Mouse (Mus musculus) gastrocnemius, postnatal 4 days (tissue): Measurements from ENCODE around the gene Pkhd1. TPM values are rescaled to one million over a fixed set of nuclear protein-coding genes. Genes with fewer than 3 reads are reported as not detected.
"Not testable (repeated sequence)": the region's sequence is repeated elsewhere in the genome, so short reads cannot be mapped to it uniquely, and the experiment has no call there.

Experiments used
- DNase-seq, 2 experiments: peaks; one replicate each; pipeline ENCODE4 v3.0.0; 2021 to 2022; ENCODE audit warnings: low spot score in 2 of 2, mixed read lengths in 2 of 2
- total RNA-seq, 2 experiments: library from RNA; stranded (reverse); gene quantifications; 2 replicates each; pipeline ENCODE4 v1.2.3; 2021

Pkhd1 gene
- total RNA-seq, 2 experiments from 2014 or later, result 1.0 to 1.3 TPM

DNA sequence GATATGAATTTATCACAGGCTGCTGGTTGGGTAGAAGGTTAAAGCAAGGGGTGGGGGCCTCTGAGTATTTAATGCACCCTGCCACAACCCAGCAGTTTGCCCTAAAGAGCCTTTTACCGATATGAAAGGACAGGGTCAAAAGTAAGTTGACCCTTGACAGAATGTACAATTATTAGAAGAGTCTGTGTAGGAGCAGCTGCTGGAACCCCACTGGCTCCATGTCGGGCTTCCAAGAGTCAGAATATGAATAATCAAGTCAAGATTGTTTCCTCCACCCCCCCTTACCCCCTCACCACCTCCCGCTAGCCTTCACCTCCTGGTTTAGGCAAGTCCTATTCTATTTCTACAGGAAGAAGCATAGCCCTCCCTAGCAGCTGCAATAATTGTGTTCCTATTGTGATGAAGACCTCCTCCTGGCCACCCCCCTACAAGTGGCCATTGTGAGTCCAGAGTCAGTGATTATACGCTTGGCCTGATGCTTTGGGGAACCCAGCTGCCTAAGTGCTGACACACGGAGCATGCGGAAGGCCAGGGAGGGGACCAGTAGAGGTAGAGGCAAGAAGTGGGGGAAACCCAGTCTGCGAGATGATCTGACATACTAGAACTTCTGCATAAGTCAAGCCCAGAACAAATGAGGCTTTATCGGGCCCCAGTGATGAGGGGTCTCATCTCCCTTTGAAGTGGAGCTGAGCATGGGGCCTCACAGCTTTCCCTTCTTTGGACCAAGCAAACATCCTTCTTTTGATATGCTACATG, 315.5 kb downstream of the Pkhd1 start:
- DNase-seq, result no peak

GRCm38 (mm10) chr1:20301631-20302030, 316.2 kb downstream of the Pkhd1 start:
- no peak for DNase-seq

DNA sequence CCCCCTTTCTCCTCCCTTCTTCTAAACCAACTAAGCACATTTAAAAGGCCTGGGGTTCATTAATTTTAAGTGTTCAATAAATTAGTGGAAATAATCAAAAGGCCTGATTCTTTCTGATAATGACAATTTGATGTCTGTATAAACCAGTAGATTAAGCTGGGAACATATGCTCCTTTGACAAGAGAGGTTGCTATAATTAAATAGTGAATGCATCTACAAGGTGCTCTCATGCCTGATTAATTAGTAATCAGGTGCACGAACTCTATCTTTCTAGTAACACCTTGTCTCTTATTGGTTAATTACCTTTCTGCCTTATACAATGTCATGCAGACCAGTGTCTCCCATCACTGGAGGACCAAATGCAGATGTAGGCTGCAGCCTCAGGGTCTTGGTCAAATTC, 329.2 kb downstream of the Pkhd1 start:
- no peak for DNase-seq

DNA sequence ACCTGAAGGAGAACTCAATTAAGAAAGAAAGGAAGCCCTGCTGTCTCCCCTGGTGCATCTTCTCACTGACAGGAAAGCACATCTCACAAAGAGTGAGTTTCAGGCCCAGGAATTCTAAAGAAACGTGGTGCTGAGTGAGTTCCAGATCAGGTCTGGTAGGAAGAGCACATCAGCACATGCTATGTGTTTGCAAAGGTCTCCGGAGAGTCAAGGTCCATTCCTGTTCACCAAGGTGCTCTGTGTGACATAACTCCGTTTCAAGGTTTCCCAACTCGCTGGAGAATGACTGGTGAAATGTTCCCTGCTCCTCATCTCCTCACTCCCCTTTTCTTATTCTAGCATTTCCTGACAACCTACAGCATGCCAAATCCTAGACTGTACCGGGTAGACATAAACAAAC, 357.5 kb downstream of the Pkhd1 start:
- DNase-seq, result no peak

DNA sequence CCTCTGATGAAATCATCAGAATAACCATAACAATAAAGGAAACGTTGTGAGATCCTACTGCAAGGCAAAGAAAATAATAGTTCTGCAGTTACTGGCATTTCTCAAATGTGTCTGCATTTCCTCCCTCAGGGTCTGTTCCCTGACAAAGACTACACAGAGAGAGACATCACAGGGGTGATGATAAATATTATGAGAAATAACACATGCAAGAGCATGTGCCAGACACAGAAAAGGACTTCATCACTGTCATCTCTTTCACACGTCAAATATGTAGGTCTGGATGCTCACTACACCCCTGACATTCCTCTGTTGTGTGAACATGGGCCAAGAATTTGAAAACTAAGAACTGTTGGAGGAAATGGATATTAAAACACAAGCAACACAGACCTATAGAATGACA, 369.7 kb downstream of the Pkhd1 start:
- no peak for DNase-seq

DNA sequence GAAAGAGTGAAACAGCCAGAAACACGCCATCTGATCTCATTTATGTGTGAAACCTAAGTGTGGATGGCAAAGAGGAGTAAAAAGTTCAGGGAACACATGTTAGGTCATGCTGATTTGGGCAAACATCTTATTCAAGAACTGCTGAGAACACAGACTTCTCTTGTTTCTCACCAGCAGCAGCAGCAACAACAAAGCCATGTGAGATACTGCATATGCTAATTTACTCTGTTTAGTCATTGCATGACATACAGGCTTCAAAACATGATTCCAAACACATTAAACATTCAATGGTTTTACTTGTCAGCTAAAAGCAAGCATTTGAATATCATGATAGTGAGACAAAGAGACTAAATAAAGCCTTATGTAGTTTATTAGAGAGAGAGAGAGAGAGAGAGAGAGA, 401.2 kb downstream of the Pkhd1 start:
- no peak for DNase-seq

DNA sequence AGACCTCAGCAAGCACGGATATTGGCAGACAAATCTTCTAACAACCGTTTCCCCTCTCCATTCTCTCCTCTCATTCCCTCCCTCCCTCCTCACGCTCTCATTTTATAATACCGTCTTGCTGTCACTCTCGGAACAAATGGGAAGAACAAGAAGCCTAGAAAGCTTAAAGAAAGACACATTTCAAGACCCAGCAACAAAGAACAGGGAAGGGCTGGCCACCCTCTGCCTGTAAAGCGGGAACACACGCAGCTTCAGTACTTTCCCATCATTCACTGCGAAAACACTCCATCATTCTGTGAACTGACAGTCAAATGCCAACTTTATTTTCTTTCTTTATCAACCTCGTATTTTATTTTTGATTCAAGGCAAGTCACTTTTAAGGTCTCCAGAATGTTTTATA, 427.4 kb downstream of the Pkhd1 start:
- no peak for DNase-seq

- DNase-seq, result no peak
These were observed 437.7 kb downstream of the Pkhd1 start for GRCm38 (mm10) chr1:20180157-20180556.

- no peak for DNase-seq
These were observed 446.7 kb downstream of the Pkhd1 start for GRCm38 (mm10) chr1:20171199-20171598.

DNA sequence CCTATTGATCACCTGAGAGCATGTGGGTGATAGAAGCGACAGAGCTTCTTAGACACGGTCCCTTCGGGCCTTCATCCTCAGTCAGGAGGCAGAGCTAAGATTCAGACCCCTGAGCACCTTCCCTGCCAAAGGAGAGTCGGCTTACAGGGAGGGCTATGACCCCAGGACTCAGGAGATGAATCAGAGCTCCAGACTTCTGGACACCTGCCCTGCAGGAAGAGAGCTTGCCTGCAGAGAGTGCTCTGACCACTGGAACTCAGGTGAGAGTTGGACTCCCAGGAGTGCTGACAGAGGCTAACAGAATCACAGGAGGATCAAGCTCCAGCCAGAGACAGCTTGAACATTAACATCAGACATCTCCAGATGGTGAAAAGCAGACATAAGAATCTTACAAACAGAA, 467.2 kb downstream of the Pkhd1 start:
- not testable (repeated sequence) for DNase-seq

- no peak for DNase-seq
These were observed 467.8 kb downstream of the Pkhd1 start for GRCm38 (mm10) chr1:20150016-20150415.

DNA sequence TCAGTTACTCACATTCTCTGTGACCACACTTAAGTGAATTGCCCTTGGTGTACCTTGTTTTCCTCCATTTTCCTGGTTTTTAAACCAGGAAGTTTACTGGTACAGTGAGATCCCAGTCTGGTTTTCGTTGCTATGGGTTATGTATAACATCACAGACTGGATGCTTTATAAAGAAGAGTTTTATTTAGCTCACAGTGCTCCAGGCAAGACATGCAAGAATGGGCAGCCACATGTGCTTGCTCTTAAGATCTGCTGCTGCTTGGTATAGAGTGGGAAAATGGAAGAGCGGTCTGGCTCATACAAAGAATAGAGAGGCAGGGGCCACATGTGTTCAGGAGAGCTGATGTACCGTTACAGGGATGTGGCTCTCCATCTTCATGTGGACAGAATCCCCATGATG, 481.7 kb downstream of the Pkhd1 start:
- DNase-seq, result no peak

GRCm38 (mm10) chr1:20135065-20135618, 482.7 kb downstream of the Pkhd1 start:
- DNase-seq, result no peak

DNA sequence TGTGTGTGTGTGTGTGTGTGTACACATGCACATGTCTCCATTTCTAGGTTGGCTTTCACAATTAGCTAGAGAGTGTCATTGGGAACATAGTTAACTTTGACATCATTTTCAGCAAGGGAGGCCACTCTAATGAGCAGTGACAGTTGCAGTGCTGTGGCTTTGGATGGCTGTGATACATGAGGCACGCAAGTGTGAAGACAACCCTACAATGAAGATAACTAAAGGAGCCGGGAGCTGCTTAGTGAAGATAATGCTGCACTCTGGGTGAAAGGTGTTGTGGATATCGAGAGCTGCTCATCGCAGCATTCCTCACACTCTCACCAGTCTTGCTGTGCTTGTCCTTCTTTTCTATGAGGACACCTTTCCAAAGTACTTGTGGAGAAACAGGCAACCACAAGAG, 484.2 kb downstream of the Pkhd1 start:
- DNase-seq, result no peak

DNA sequence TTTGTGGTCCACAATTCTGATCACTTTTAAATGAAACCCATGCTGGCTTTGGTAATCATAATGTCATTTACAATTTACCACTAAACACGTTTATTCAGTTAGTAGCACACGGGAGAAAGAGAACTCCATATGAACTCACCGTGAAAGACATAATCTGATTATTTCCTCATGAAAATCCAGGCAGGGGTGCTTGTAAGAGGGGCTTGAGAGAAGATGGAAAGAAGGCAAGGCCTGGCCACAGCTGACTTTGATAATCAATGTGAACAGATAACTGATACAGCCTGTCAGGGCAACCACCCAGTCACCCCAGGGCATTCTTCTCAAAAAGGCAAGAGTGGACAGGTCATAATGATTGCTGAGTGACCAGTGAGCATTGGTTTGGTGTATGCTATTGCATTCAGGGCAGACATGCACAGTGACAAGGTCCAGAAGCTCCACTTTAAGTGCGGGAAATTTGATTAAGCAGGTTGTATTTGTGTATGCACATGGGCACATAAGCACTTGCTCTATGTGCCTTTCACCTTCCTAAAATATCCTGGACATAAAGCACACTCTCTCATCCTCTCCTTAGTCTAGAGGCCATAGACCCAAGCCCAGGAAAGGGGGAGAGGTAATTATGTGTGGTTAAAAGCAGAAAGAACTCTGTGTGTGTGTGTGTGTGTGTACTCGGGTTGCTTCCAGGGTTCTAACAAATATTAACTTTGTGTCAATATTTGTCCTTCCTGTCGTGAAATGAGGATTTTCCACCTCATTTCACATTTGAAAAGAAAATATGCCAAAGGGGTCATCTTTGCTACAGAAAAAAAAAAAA, 485.9 kb downstream of the Pkhd1 start:
- no peak for DNase-seq

- DNase-seq, result no peak
These were observed 500.5 kb downstream of the Pkhd1 start for GRCm38 (mm10) chr1:20117331-20117730.

- no peak for DNase-seq
These were observed 548.1 kb downstream of the Pkhd1 start for GRCm38 (mm10) chr1:20069733-20070132.

- DNase-seq, result peak in 1 of 2 experiments; percentile 57
These were observed 559.6 kb downstream of the Pkhd1 start for GRCm38 (mm10) chr1:20058245-20058644.

GRCm38 (mm10) chr1:20039389-20039788, 578.5 kb downstream of the Pkhd1 start:
- no peak for DNase-seq

- DNase-seq, result no peak
These were observed 582.6 kb downstream of the Pkhd1 start for GRCm38 (mm10) chr1:20035277-20035676.

GRCm38 (mm10) chr1:20018198-20018925, 599.5 kb downstream of the Pkhd1 start:
- no peak for DNase-seq

GRCm38 (mm10) chr1:20017619-20018018, 600.2 kb downstream of the Pkhd1 start:
- DNase-seq, result no peak
